Comparison of ENCODE assay signal across 8 mouse cellular contexts in genomic region chr7:116237157-116237981, GRCm38 (mm10).
A peak's percentile ranks its signal among the peaks of the same experiment; 100 is the strongest.
DNase-seq lines count a peak whose midpoint lies in the region; ATAC-seq lines count a peak whose summit lies in the region.

No protein-coding gene starts in this region.

- H3K9ac ChIP-seq in hindbrain, embryonic 13.5 days: peak overlapping the region; percentile 76
- peak overlapping the region; percentile 27 for H3K9ac ChIP-seq in limb, embryonic 15.5 days
- peak overlapping the region; percentile 77 for H3K9ac ChIP-seq in midbrain, embryonic 16.5 days (ENCODE audit: low read depth, low read length)

- H3K4me1 ChIP-seq in forebrain, embryonic 10.5 days: peaks cover 79% of the 10 kb centered on the region
- peaks cover 43% of the 10 kb centered on the region for H3K4me1 ChIP-seq in hindbrain, embryonic 13.5 days (replicated peaks)
- H3K4me1 ChIP-seq in limb, embryonic 15.5 days: peaks cover 16% of the 10 kb centered on the region
- peaks cover 14% of the 10 kb centered on the region; the same call in 1 of the 2 replicates for H3K4me1 ChIP-seq in midbrain, embryonic 16.5 days (ENCODE audit: control insufficient read depth, insufficient read depth, low read length)

- H3K27me3 ChIP-seq in forebrain, embryonic 10.5 days (ENCODE audit: poor library complexity, severe bottlenecking): peaks cover 41% of the 10 kb centered on the region
- H3K27me3 ChIP-seq in hindbrain, embryonic 13.5 days: peaks cover 35% of the 10 kb centered on the region
- H3K27me3 ChIP-seq in limb, embryonic 15.5 days: peaks cover 22% of the 10 kb centered on the region
- H3K27me3 ChIP-seq in midbrain, embryonic 16.5 days (ENCODE audit: control insufficient read depth, insufficient read depth, low read depth, low read length): no peaks in the 10 kb centered on the region

- H3K27ac ChIP-seq in forebrain, embryonic 10.5 days: peak overlapping the region; percentile 82
- peak overlapping the region; percentile 14; the same call in 1 of the 2 replicates for H3K27ac ChIP-seq in hindbrain, embryonic 13.5 days
- no peak overlapping the region for H3K27ac ChIP-seq in limb, embryonic 15.5 days
- peak overlapping the region; percentile 63 for H3K27ac ChIP-seq in midbrain, embryonic 16.5 days (ENCODE audit: low read length)

- no peaks in the 10 kb centered on the region for H3K9me3 ChIP-seq in forebrain, embryonic 10.5 days
- no peaks in the 10 kb centered on the region for H3K9me3 ChIP-seq in hindbrain, embryonic 13.5 days
- H3K9me3 ChIP-seq in limb, embryonic 15.5 days: no peaks in the 10 kb centered on the region
- H3K9me3 ChIP-seq in midbrain, embryonic 16.5 days (replicated peaks; ENCODE audit: control insufficient read depth, low read length, poor library complexity, severe bottlenecking): no peaks in the 10 kb centered on the region

- H3K4me3 ChIP-seq in forebrain, embryonic 10.5 days: peak overlapping the region; percentile 58
- H3K4me3 ChIP-seq in hindbrain, embryonic 13.5 days: peak overlapping the region; percentile 57
- H3K4me3 ChIP-seq in limb, embryonic 15.5 days: peak overlapping the region; percentile 45
- peak overlapping the region; percentile 59 for H3K4me3 ChIP-seq in midbrain, embryonic 16.5 days (ENCODE audit: low read depth, low read length)

- H3K36me3 ChIP-seq in forebrain, embryonic 10.5 days (replicated peaks): no peaks in the 10 kb centered on the region
- H3K36me3 ChIP-seq in hindbrain, embryonic 13.5 days: no peaks in the 10 kb centered on the region
- H3K36me3 ChIP-seq in limb, embryonic 15.5 days: no peaks in the 10 kb centered on the region
- no peaks in the 10 kb centered on the region for H3K36me3 ChIP-seq in midbrain, embryonic 16.5 days (ENCODE audit: control insufficient read depth, insufficient read depth, low read length)

- DNase-seq in urinary bladder, postnatal 14 days (ENCODE audit: low spot score): peak; percentile 56
- no peak for DNase-seq in urinary bladder, adult 2 months (ENCODE audit: low spot score)
- DNase-seq in forebrain, embryonic 10.5 days (ENCODE audit: extremely low spot score, low spot score): peak; percentile 38
- DNase-seq in layer of hippocampus, postnatal 14 days (ENCODE audit: low spot score in 2 of 2): no peak

- H3K4me2 ChIP-seq in hindbrain, embryonic 13.5 days: peak overlapping the region; percentile 96
- H3K4me2 ChIP-seq in limb, embryonic 15.5 days: peak overlapping the region; percentile 96
- peak overlapping the region; percentile 94 for H3K4me2 ChIP-seq in midbrain, embryonic 16.5 days (ENCODE audit: low read length)

- ATAC-seq in hindbrain, embryonic 13.5 days (ENCODE audit: low FRiP score): peak; percentile 52
- peak; percentile 21; the same call in 1 of the 2 replicates for ATAC-seq in limb, embryonic 15.5 days (ENCODE audit: insufficient number of reproducible peaks, low FRiP score, low TSS enrichment, low read depth)
- ATAC-seq in midbrain, embryonic 16.5 days: peak; percentile 71
- ATAC-seq in inflammation-experienced regulatory T-cells, adult 6 months: no peak

- 1% methylated on average over 68 of the region's 69 CpGs for WGBS in forebrain, embryonic 10.5 days
- WGBS in hindbrain, embryonic 13.5 days: under 1% methylated on average over 68 of the region's 69 CpGs
- 1% methylated on average over 67 of the region's 69 CpGs for WGBS in limb, embryonic 15.5 days
- WGBS in midbrain, embryonic 16.5 days: under 1% methylated on average over 62 of the region's 69 CpGs

Comparison
In these comparisons a context has a peak if more than half of its experiments do, and no peak if none do; other contexts are left out.
1. DNase-seq: peak in urinary bladder, postnatal 14 days (single experiment) and forebrain, embryonic 10.5 days (single experiment); none in urinary bladder, adult 2 months (single experiment) and layer of hippocampus, postnatal 14 days (0 of 2).
2. H3K9ac ChIP-seq: peak in every context shown above with its lines; median percentile 77 in midbrain, embryonic 16.5 days; 76 in hindbrain, embryonic 13.5 days; 27 in limb, embryonic 15.5 days.
3. Peak in every context shown above with its lines, with median percentiles within 50 percentile points of each other: H3K4me3 ChIP-seq and H3K4me2 ChIP-seq.